Mouse (Mus musculus) midbrain, embryonic 16.5 days (tissue): ENCODE data around the gene Hddc2. TPM values are rescaled to one million over a fixed set of nuclear protein-coding genes. Genes with fewer than 3 reads are reported as not detected.
"Not testable (repeated sequence)": the region's sequence is repeated elsewhere in the genome, so short reads cannot be mapped to it uniquely, and the experiment has no call there.

Experiments
- ATAC-seq: fragments of 200-750 bp; cut with Nextera tagmentation; 2 replicates; pipeline ENCODE4 v1.8.0; 2017; ENCODE audit warnings: moderate TSS enrichment
- H3K27ac ChIP-seq: fragments of 300-500 bp; sonication (generic); 2 replicates; pipeline ENCODE4 v1.5.1; 2014; ENCODE audit warnings: mild to moderate bottlenecking, low read length, mixed read lengths
- H3K27me3 ChIP-seq: fragments of 300-500 bp; sonication (generic); 2 replicates; pipeline ENCODE4 v1.6.1; 2014; ENCODE audit warnings: low read depth, low read length, mixed read lengths; ENCODE audit not compliant: control insufficient read depth, insufficient read depth
- H3K36me3 ChIP-seq: fragments of 300-500 bp; sonication (generic); 2 replicates; pipeline ENCODE4 v1.6.1; 2014; ENCODE audit warnings: mild to moderate bottlenecking, low read length, moderate library complexity, mixed read lengths; ENCODE audit not compliant: control insufficient read depth, insufficient read depth
- H3K4me1 ChIP-seq: fragments of 300-500 bp; sonication (generic); 2 replicates; pipeline ENCODE4 v1.6.1; 2014; ENCODE audit warnings: mild to moderate bottlenecking, low read length, mixed read lengths; ENCODE audit not compliant: control insufficient read depth, insufficient read depth
- H3K4me2 ChIP-seq: fragments of 300-500 bp; sonication (generic); 2 replicates; pipeline ENCODE4 v1.6.1; 2014; ENCODE audit warnings: mild to moderate bottlenecking, low read length, mixed read lengths
- H3K4me3 ChIP-seq: fragments of 300-500 bp; sonication (generic); 2 replicates; pipeline ENCODE4 v1.5.1; 2014; ENCODE audit warnings: low read depth, mild to moderate bottlenecking, low read length, moderate library complexity, mixed read lengths
- H3K9ac ChIP-seq: fragments of 300-500 bp; sonication (generic); 2 replicates; pipeline ENCODE4 v1.6.1; 2014; ENCODE audit warnings: low read depth, low read length, mixed read lengths
- H3K9me3 ChIP-seq: fragments of 300-500 bp; sonication (generic); replicated peaks from 2 replicates; pipeline ENCODE4 v1.6.1; 2014; ENCODE audit warnings: mild to moderate bottlenecking, low read length, mixed read lengths; ENCODE audit not compliant: control insufficient read depth, poor library complexity, severe bottlenecking
- WGBS: fragments of 180-500 bp; shearing (Covaris S2); extraction: QIAGEN DNeasy Blood & Tissue Kit; methylation state at CpG from one replicate; pipeline ENCODE4 v1.1.7; 2014; 5-methylcytosine and 5-hydroxymethylcytosine counted together
- polyA plus RNA-seq: library from polyadenylated mRNA; unstranded; fragments of >200 nt; fragmentation: Nextera tagmentation; extraction: Ambion mirVana; gene quantifications from 2 replicates; pipeline ENCODE4 v1.2.1, GENCODE M21; 2015

Hddc2 gene
- polyA plus RNA-seq, 1 experiment from 2014 or later = 56.8 TPM

- 87% methylated on average over 5 of the region's 5 CpGs for WGBS
- no peak overlapping the region for H3K27ac ChIP-seq
- H3K4me1 ChIP-seq = no peaks in the 10 kb centered on the region
Observed at GRCm38 (mm10) chr10:31336432-31336831, 23.2 kb downstream of the Hddc2 start.

GRCm38 (mm10) chr10:31346401-31346800, 33.2 kb downstream of the Hddc2 start:
- Histone ChIP-seq H3K9me3 (no peaks in the 10 kb centered on the region), H3K4me1 (no peaks in the 10 kb centered on the region), H3K27ac (no peak overlapping the region), H3K4me3 (no peak overlapping the region), H3K27me3 (no peaks in the 10 kb centered on the region), H3K4me2 (no peak overlapping the region), H3K36me3 (no peaks in the 10 kb centered on the region), H3K9ac (no peak overlapping the region)
- 90% methylated on average over 8 of the region's 8 CpGs for WGBS
- ATAC-seq = no peak

More at GRCm38 (mm10) chr10:31336432-31336831, 23.2 kb downstream of the Hddc2 start:
- no peaks in the 10 kb centered on the region for H3K27me3 ChIP-seq
- no peak overlapping the region for H3K4me2 ChIP-seq
- no peaks in the 10 kb centered on the region for H3K36me3 ChIP-seq
- H3K4me3 ChIP-seq = no peak overlapping the region
- no peak for ATAC-seq
- no peaks in the 10 kb centered on the region for H3K9me3 ChIP-seq
- no peak overlapping the region for H3K9ac ChIP-seq

GRCm38 (mm10) chr10:31351056-31351455, 37.9 kb downstream of the Hddc2 start:
- 89% methylated on average over 2 of the region's 2 CpGs for whole genome bisulfite sequencing
- no peaks in the 10 kb centered on the region for H3K4me1 ChIP-seq
- no peak for ATAC-seq

GRCm38 (mm10) chr10:31352845-31353427, 39.8 kb downstream of the Hddc2 start:
- Histone ChIP-seq H3K9me3 (no peaks in the 10 kb centered on the region), H3K27me3 (no peaks in the 10 kb centered on the region), H3K27ac (no peak overlapping the region; the same call in 1 of the 2 replicates), H3K9ac (no peak overlapping the region), H3K4me2 (no peak overlapping the region), H3K36me3 (no peaks in the 10 kb centered on the region), H3K4me3 (no peak overlapping the region), H3K4me1 (no peaks in the 10 kb centered on the region)
- WGBS = 63% methylated on average over 1 of the region's 1 CpGs
- ATAC-seq = peak; percentile 86

More at GRCm38 (mm10) chr10:31351056-31351455, 37.9 kb downstream of the Hddc2 start:
- H3K4me2 ChIP-seq = no peak overlapping the region
- H3K9me3 ChIP-seq = no peaks in the 10 kb centered on the region
- H3K36me3 ChIP-seq = no peaks in the 10 kb centered on the region
- H3K27me3 ChIP-seq = no peaks in the 10 kb centered on the region
- no peak overlapping the region for H3K27ac ChIP-seq
- H3K9ac ChIP-seq = no peak overlapping the region
- no peak overlapping the region for H3K4me3 ChIP-seq

- H3K9ac ChIP-seq = no peak overlapping the region
- no peak overlapping the region for H3K27ac ChIP-seq
- no peak overlapping the region for H3K4me2 ChIP-seq
- no peak overlapping the region for H3K4me3 ChIP-seq
- WGBS = 78% methylated on average over 2 of the region's 2 CpGs
- ATAC-seq = no peak
- no peaks in the 10 kb centered on the region for H3K27me3 ChIP-seq
- H3K36me3 ChIP-seq = no peaks in the 10 kb centered on the region
- H3K9me3 ChIP-seq = no peaks in the 10 kb centered on the region
- no peaks in the 10 kb centered on the region for H3K4me1 ChIP-seq
Observed at GRCm38 (mm10) chr10:31354141-31354540, 41.0 kb downstream of the Hddc2 start.

GRCm38 (mm10) chr10:31354886-31355461, 41.8 kb downstream of the Hddc2 start:
- Histone ChIP-seq H3K27ac (no peak overlapping the region), H3K9ac (no peak overlapping the region), H3K4me1 (no peaks in the 10 kb centered on the region), H3K9me3 (no peaks in the 10 kb centered on the region), H3K4me2 (no peak overlapping the region), H3K27me3 (no peaks in the 10 kb centered on the region), H3K36me3 (no peaks in the 10 kb centered on the region), H3K4me3 (no peak overlapping the region)
- WGBS = 72% methylated on average over 7 of the region's 7 CpGs
- ATAC-seq = no peak

- Histone ChIP-seq H3K4me1 (no peaks in the 10 kb centered on the region), H3K9ac (no peak overlapping the region), H3K36me3 (no peaks in the 10 kb centered on the region), H3K9me3 (no peaks in the 10 kb centered on the region), H3K4me2 (no peak overlapping the region), H3K4me3 (no peak overlapping the region), H3K27ac (no peak overlapping the region), H3K27me3 (no peaks in the 10 kb centered on the region)
- WGBS = 82% methylated on average over 4 of the region's 4 CpGs
- ATAC-seq = no peak
Observed at GRCm38 (mm10) chr10:31359749-31360148, 46.6 kb downstream of the Hddc2 start.

GRCm38 (mm10) chr10:31370200-31370599, 57.0 kb downstream of the Hddc2 start:
- not testable (repeated sequence) for H3K27me3 ChIP-seq, H3K36me3 ChIP-seq, H3K9me3 ChIP-seq, H3K4me3 ChIP-seq, H3K27ac ChIP-seq, H3K9ac ChIP-seq, ATAC-seq, H3K4me2 ChIP-seq, H3K4me1 ChIP-seq
- 13% methylated on average over 4 of the region's 5 CpGs for WGBS
